Mouse (Mus musculus) kidney, adult 2 months (tissue): ENCODE data around the gene Calhm1.

ENCODE experiments used
- CTCF ChIP-seq: fragments of 200-500 bp; conservative IDR thresholded peaks from 2 replicates; pipeline ENCODE4 v1.5.1; 2011; ENCODE audit warnings: low read depth, mild to moderate bottlenecking, control low read depth, low read length, moderate library complexity, mixed read lengths; ENCODE audit not compliant: insufficient read depth, insufficient read length
- POLR2A ChIP-seq: fragments of 200-500 bp; IDR thresholded peaks from one replicate; pipeline ENCODE4 v1.6.1; 2011; ENCODE audit warnings: low read depth, low read length, control low read depth

GRCm38 (mm10) chr19:47157664-47158063 is 13.6 kb upstream of the Calhm1 start, which contains the start of gene Calhm3:
- TF ChIP-seq CTCF (no peak), POLR2A (no peak)
